Mouse (Mus musculus) adrenal gland, adult 8-10 months (tissue): ENCODE results near the gene Gm47995. TPM values are rescaled to one million over a fixed set of nuclear protein-coding genes. Genes with fewer than 3 reads are reported as not detected.
"Not testable (repeated sequence)": the region's sequence is repeated elsewhere in the genome, so short reads cannot be mapped to it uniquely, and the experiment has no call there.

Source experiments
- DNase-seq: peaks from one replicate; pipeline ENCODE4 v3.0.0; 2022
- total RNA-seq, 4 experiments: library from RNA; stranded (reverse); gene quantifications; 2 replicates each; pipeline ENCODE4 v1.2.4; 2022

The Gm47995 gene
- total RNA-seq, result not detected

DNA sequence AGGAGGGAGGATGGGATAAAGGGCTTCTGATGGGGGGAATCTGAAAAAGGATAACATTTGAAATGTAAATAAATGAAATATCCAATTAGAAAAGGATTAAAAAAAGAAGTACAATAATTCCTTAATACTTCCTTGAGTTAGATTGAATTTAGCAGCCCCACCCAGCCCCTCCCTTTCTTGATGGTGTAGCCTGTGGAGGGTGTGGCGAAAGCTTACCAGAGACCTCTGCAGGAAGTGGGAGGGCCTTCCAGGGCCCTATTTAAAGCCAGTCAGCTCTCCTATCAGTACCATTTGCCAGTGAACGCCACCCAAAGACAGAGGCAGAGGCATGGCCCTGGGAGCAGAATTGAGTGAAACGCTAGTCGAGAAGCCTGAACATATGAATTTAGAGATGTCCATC lies at the start of gene Gm47995:
Gm47995 (plus strand) TSS at position 329 of the 400 bp plus-strand sequence.
- DNase-seq, result not testable (repeated sequence)

- DNase-seq, result peak; percentile 31
Observed at GRCm38 (mm10) chr1:151150211-151150610, 48.0 kb upstream of the Gm47995 start.

GRCm38 (mm10) chr1:151151089-151151488 lies 47.2 kb upstream of the Gm47995 start:
- peak; percentile 18 for DNase-seq

DNA sequence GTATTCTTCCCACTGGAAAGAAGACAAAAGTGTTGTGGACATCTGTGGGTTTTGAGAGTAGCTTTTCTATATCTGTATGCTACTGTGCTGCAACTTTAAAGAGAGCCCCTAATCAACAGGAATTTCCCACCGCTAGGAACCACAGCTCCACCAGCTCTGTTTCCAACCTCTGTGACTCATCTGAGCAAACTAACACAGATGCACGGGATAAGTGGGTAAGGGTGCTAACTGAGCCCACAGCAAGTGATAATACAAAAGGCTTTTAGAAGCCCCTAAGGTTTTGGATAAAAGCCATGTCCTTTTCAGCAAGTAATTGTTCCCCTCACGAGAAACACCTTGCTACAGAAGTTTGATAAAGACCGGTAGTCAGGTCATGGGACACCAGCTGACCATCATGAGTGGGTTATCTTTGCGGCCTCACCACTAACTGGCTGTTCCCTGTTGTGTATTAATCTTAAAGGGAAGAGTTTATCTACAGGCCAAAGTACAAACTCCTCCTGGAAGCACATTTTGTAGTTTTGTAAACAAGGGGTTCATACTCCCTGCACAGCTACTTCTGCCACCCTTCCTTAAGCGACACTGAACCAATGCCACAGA lies 45.1 kb upstream of the Gm47995 start:
- no peak for DNase-seq

DNA sequence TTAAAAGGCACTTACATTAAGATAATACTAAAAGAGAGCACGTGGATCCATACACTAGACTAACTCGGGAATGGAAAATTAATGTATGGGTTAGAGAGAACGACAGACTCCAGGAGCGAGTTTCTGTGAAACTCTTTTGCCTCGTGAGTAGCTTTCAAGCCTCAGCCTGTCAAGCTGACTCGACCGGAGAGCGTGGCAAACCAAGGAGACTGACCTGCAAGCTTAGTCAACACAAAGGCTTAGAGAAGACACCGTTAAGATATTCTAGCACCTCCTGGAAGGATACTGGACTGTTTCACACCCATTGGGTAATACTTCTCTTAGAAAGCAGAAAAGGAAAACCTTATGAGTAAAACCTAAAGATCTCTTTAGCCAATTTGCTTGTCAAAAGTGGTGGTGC lies 44.1 kb upstream of the Gm47995 start:
- not testable (repeated sequence) for DNase-seq

GRCm38 (mm10) chr1:151156129-151156528 lies 42.1 kb upstream of the Gm47995 start:
- no peak for DNase-seq

- no peak for DNase-seq
Observed at GRCm38 (mm10) chr1:151156777-151157632, 41.2 kb upstream of the Gm47995 start.

DNA sequence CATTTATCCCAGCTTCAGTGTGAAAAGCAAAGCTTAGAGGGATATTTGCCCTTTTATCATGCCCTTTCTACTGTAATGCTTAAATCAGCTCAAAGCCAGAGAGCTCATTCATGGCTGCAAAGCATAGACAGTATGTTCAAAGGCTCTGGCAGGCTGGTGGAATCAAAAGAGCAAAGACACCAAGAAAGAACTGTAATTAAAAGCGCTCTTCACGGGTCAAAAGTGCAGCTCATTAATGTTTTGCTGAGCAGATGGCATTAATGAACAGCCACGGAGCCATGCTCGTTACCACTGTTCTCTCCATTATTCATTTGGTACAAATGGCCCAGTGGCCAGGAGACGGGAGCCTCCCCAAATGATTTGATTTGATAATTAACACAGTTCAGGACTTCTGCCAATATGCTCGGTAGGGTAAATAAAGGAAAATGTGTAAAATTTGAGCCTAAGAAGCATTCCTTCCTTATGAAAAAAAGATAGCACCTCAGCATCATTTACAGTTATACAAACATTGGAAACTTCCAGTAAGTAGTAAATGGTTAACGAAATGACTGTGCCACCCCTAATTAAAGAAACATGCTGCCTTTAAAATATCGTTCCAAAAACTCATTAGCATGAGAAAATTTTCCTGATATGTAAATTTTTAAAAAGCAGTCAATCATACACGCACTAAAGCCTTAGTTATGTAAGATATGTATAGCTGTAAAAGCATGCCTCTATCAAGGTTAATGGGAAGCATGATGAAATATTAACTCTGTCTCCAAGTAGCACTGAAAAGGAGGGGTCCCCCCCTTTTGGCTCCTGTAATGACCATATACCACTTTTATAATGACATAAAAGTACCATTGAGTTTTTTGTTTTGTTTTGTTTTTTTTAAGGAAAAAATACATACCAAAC lies 40.0 kb upstream of the Gm47995 start:
- DNase-seq, result no peak

DNA sequence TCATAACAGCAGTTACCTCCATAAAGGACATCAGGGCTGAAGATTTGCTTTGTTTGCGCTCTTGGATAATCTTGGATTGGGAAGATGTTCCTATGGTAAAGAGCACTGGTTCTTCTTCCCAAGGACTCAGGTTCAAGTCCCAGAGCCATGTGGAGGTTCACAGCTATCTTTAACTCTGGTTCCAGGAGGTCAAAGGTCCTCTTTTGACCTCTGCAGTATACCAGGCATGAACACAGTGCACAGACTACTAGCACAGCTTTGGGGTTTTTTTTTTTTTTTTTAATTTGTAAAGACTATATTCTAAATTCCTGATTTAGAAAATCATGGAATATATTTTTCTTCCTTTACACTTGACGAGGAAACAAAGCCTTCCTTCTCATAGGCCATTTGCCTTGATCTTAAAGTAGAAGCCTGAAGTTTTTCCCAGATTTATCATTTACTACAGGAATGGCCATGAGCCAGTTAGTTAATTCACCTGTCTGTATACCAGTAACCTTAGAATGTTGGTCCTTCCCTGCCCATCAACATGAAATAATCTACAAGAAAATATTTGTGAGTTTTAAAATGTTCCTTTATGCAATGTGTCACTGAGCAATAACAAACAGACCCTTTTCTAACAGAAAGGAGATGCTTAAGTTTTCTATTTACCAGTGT lies 39.3 kb upstream of the Gm47995 start:
- DNase-seq, result no peak

DNA sequence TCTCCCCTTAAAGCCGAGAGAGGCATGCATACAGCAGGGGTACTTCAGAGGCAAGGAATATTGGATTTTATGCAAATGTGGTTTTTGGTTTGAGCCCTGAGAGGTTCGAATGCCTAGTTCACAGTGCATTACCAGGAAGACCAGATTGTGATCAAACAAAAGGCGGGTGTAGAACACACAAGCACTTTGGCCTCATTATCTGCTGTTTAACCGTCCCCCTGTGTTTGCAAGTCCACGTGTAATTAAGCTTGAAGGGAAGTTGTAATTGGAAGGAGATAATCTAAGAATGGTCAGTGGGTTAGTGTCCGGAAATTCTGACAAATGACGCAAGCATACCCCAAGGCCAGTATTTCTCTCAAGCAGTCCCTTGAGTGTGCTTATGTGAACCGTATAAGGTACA lies 32.2 kb upstream of the Gm47995 start:
- no peak for DNase-seq

- no peak for DNase-seq
Observed at GRCm38 (mm10) chr1:151167297-151168047, 30.8 kb upstream of the Gm47995 start.

DNA sequence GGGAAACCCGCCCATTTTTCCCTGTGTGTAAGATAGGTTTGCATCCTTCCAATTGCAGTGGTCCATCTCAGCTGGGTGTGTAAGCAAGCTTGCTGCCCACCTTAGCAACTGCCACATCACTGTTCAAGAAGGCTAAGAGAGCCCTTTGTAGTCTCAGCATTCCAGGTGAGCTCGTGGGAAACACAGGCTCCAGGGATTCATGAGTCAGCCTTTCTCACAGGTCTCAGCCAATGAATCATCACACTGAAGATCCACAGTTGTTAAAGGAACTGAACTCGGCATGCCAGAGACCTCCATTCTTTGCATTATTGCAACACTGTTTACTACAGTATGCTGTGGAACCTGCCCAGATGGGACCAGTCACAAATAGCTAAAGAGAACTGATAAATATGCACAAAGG lies 29.6 kb upstream of the Gm47995 start:
- no peak for DNase-seq

DNA sequence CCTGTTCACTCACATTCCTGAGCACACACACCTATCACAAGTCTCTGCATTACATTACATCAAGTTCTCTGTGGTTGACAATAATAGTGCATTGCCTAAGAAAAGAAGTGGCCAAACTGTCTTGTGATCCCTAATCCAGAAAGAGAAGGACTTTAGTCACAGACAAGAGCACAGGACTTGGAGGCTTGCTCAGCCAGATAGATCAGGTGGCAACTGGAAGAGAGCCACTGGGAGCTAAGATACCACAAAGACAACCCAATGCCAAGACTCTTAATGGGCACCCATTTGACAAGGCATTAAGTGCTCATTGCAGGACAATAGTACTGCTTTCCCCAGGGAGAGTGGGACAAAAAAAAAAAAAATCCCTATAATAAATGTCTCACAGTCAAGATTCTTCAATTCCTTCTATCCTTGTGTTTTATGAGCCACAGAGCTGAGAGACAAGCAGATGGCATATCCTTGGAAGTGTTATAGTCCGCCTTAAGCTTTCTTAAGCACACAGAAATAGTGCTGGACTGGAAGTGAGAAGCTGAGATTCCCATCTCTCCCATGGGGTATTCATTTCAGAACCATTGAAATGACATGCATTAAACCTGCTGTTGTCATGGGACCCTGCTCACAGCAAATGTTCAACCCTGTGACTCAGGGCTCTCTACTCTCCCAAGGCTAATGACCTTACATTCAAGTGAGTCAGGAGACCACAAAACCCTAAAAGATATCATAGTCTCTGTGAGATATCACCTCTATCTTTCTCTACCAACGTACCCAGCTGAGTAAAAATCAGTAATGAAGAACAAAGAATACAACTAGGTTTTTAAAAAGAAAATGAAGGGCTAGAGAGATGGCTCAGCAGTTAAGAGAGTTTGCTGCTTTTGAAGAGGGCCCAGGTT lies 26.4 kb upstream of the Gm47995 start:
- no peak for DNase-seq

- DNase-seq, result peak; percentile 9
Observed at GRCm38 (mm10) chr1:151177030-151177936, 21.0 kb upstream of the Gm47995 start.

DNA sequence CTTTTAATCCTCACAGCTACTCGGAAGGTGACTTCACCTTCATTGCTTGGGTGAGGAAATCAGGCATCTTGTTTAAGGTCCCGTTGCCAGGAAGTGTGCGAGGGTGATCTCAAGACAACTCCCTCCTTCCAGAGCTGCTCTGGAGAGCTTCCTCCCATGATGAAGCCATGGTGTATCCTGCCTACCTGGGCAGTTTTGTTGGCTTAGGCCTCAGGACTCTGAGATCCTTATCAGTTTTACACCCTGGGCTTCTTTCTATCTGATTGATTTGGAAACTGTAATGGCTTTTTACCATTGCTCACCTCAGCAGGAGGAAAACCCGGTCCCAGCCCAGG lies 20.3 kb upstream of the Gm47995 start:
- no peak for DNase-seq

- DNase-seq, result no peak
Observed at GRCm38 (mm10) chr1:151178505-151179083, 19.7 kb upstream of the Gm47995 start.

DNA sequence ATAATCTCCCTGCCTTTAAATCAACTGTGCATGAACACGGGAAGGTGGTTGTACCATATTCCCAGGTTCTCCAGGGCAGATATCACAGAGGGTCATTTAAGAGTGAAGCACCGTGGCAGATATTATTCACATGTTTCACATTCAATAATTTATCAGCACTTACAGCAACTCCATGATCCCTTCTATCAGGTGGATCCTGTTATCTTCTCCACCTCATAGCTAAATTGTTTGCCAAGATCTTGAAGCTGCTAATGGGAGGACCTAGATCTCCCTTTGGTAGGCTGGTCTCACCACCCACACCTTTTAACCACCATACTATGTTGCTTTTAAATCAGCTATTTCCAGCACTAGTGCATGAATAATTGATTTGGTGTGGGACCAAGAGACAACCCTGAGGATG lies 18.1 kb upstream of the Gm47995 start:
- DNase-seq, result no peak

GRCm38 (mm10) chr1:151182266-151182665 lies 16.0 kb upstream of the Gm47995 start, which contains the start of gene Gm47985:
Gm47985 (plus strand) TSS chr1:151182537.
- DNase-seq, result not testable (repeated sequence)

DNA sequence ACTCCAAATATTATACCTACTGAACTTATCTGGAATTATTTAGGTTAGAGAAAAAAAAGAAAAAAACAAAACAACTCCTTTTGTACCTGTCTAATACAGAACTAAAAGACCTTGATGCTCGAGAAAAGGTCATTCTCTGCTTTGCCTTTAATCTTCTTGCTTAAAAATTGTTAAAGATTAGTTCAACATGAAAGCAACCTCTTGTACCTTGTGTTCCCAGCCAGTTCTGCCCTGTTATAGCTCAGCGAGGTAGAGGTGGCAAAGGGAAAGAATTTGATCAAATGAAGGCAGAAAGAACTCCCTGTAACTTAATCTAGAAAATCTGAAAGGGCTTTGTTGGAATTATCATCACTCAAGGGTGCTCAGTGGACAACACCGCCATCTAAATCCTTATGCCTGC lies 12.1 kb upstream of the Gm47995 start:
- DNase-seq, result not testable (repeated sequence)
